Mouse (Mus musculus): ENCODE results near the gene Lin9.
A peak's percentile ranks its signal among the peaks of the same experiment; 100 is the strongest.
"Not testable (repeated sequence)": the region's sequence is repeated elsewhere in the genome, so short reads cannot be mapped to it uniquely, and the experiment has no call there.

The Lin9 gene

GRCm38 (mm10) chr1:180641137-180641517 is at the start of gene Lin9:
TSS of gene Lin9 (plus strand) at chr1:180641150.
- DNase-seq (ENCODE audit: low spot score): peak; percentile 96

- DNase-seq (ENCODE audit: low spot score): no peak
Measured at GRCm38 (mm10) chr1:180600578-180600977, 40.4 kb upstream of the Lin9 start.

- no peak for DNase-seq (ENCODE audit: low spot score)
Measured at GRCm38 (mm10) chr1:180601806-180602205, 39.1 kb upstream of the Lin9 start.

- no peak for DNase-seq (ENCODE audit: low spot score)
Measured at GRCm38 (mm10) chr1:180604579-180604978, 36.4 kb upstream of the Lin9 start.

GRCm38 (mm10) chr1:180606106-180606505 is 34.8 kb upstream of the Lin9 start:
- no peak for DNase-seq (ENCODE audit: low spot score)

- no peak for DNase-seq (ENCODE audit: low spot score)
Measured at GRCm38 (mm10) chr1:180606796-180607577, 34.0 kb upstream of the Lin9 start.

- no peak for DNase-seq (ENCODE audit: low spot score)
Measured at GRCm38 (mm10) chr1:180607578-180607879, 33.4 kb upstream of the Lin9 start.

GRCm38 (mm10) chr1:180611842-180612241 is 29.1 kb upstream of the Lin9 start:
- not testable (repeated sequence) for DNase-seq (ENCODE audit: low spot score)

- DNase-seq (ENCODE audit: low spot score): no peak
Measured at GRCm38 (mm10) chr1:180616762-180617161, 24.2 kb upstream of the Lin9 start.

GRCm38 (mm10) chr1:180622389-180622788 is 18.6 kb upstream of the Lin9 start:
- no peak for DNase-seq (ENCODE audit: low spot score)

- DNase-seq (ENCODE audit: low spot score): no peak
Measured at GRCm38 (mm10) chr1:180623911-180624310, 17.0 kb upstream of the Lin9 start.

- DNase-seq (ENCODE audit: low spot score): no peak
Measured at GRCm38 (mm10) chr1:180626141-180626540, 14.8 kb upstream of the Lin9 start.

- DNase-seq (ENCODE audit: low spot score): not testable (repeated sequence)
Measured at GRCm38 (mm10) chr1:180637796-180638195, 3.2 kb upstream of the Lin9 start.

- no peak for DNase-seq (ENCODE audit: low spot score)
Measured at GRCm38 (mm10) chr1:180639416-180640401, 1.2 kb upstream of the Lin9 start.

- DNase-seq (ENCODE audit: low spot score): peak; percentile 64
Measured at GRCm38 (mm10) chr1:180640605-180641125, 285 bp upstream of the Lin9 start.

GRCm38 (mm10) chr1:180641518-180642227 is 723 bp downstream of the Lin9 start:
- DNase-seq (ENCODE audit: low spot score): peak; percentile 42

- DNase-seq (ENCODE audit: low spot score): no peak
Measured at GRCm38 (mm10) chr1:180642228-180642564, 1.2 kb downstream of the Lin9 start.

- no peak for DNase-seq (ENCODE audit: low spot score)
Measured at GRCm38 (mm10) chr1:180691284-180691683, 50.3 kb downstream of the Lin9 start.

- peak; percentile 48 for DNase-seq (ENCODE audit: low spot score)
Measured at GRCm38 (mm10) chr1:180696626-180697352, 55.8 kb downstream of the Lin9 start, which contains the start of gene Mixl1. TSS of gene Mixl1 (minus strand) at chr1:180697034.

- DNase-seq (ENCODE audit: low spot score): no peak
Measured at GRCm38 (mm10) chr1:180698063-180698462, 57.1 kb downstream of the Lin9 start.

- DNase-seq (ENCODE audit: low spot score): no peak
Measured at GRCm38 (mm10) chr1:180703400-180703799, 62.5 kb downstream of the Lin9 start.

Measured in embryo, embryonic 10 days (tissue).